Mouse (Mus musculus): ENCODE measurements at regions not wholly inside any gene's neighbourhood (a gene's known extent, or its start where the extent isn't known, plus 50 kb on each side); places are given as distances from the start of the nearest gene placed in this dataset.

- Histone ChIP-seq H3K4me2 (ENCODE audit: low read depth, severe bottlenecking) (no peak overlapping the region), H3K4me1 (ENCODE audit: control insufficient read depth, insufficient read depth, low read length) (no peaks in the 10 kb centered on the region), H3K27ac (replicated peaks; ENCODE audit: low read depth, low read length) (no peak overlapping the region), H3K4me3 (ENCODE audit: low read depth, low read length) (no peak overlapping the region), H3K9me3 (ENCODE audit: control insufficient read depth, low read length) (no peaks in the 10 kb centered on the region), H3K9ac (ENCODE audit: low read length) (no peak overlapping the region), H3K27me3 (ENCODE audit: control insufficient read depth, insufficient read depth, low read length) (no peaks in the 10 kb centered on the region), H3K36me3 (ENCODE audit: control insufficient read depth, insufficient read depth, low read length) (no peaks in the 10 kb centered on the region)
- WGBS, result 66% methylated on average over 1 of the region's 1 CpGs
- DNase-seq (ENCODE audit: low spot score), result no peak
- ATAC-seq (ENCODE audit: insufficient number of reproducible peaks, low FRiP score, low TSS enrichment, low read depth), result no peak
Measured at GRCm38 (mm10) chr17:92159325-92159724, 1039.5 kb upstream of the Adcyap1 start.

- no peak overlapping the region for H3K27ac ChIP-seq (replicated peaks; ENCODE audit: low read depth, low read length)
- no peak overlapping the region for H3K9ac ChIP-seq (ENCODE audit: low read length)
- ATAC-seq (ENCODE audit: insufficient number of reproducible peaks, low FRiP score, low TSS enrichment, low read depth) (no peak), DNase-seq (ENCODE audit: low spot score) (no peak)
- H3K36me3 ChIP-seq (ENCODE audit: control insufficient read depth, insufficient read depth, low read length), result no peaks in the 10 kb centered on the region
- no peak overlapping the region for H3K4me2 ChIP-seq (ENCODE audit: low read depth, severe bottlenecking)
- no peaks in the 10 kb centered on the region for H3K27me3 ChIP-seq (ENCODE audit: control insufficient read depth, insufficient read depth, low read length)
- H3K4me1 ChIP-seq (ENCODE audit: control insufficient read depth, insufficient read depth, low read length), result no peaks in the 10 kb centered on the region
- H3K9me3 ChIP-seq (ENCODE audit: control insufficient read depth, low read length), result no peaks in the 10 kb centered on the region
- 90% methylated on average over 1 of the region's 1 CpGs for WGBS
- no peak overlapping the region for H3K4me3 ChIP-seq (ENCODE audit: low read depth, low read length)
Measured at GRCm38 (mm10) chr17:92185740-92186139, 1013.1 kb upstream of the Adcyap1 start.

GRCm38 (mm10) chr17:92210730-92211129 is 988.1 kb upstream of the Adcyap1 start:
- H3K4me2 ChIP-seq (ENCODE audit: low read depth, severe bottlenecking), result no peak overlapping the region
- DNase-seq (ENCODE audit: low spot score) (peak; percentile 43), ATAC-seq (ENCODE audit: insufficient number of reproducible peaks, low FRiP score, low TSS enrichment, low read depth) (0 out of 2 replicates have a peak, but pooled peaks have one; percentile 54)
- H3K36me3 ChIP-seq (ENCODE audit: control insufficient read depth, insufficient read depth, low read length), result no peaks in the 10 kb centered on the region
- H3K9me3 ChIP-seq (ENCODE audit: control insufficient read depth, low read length), result no peaks in the 10 kb centered on the region
- no peak overlapping the region for H3K27ac ChIP-seq (replicated peaks; ENCODE audit: low read depth, low read length)
- no peaks in the 10 kb centered on the region for H3K27me3 ChIP-seq (ENCODE audit: control insufficient read depth, insufficient read depth, low read length)
- H3K4me1 ChIP-seq (ENCODE audit: control insufficient read depth, insufficient read depth, low read length), result no peaks in the 10 kb centered on the region
- no peak overlapping the region for H3K9ac ChIP-seq (ENCODE audit: low read length)
- no peak overlapping the region for H3K4me3 ChIP-seq (ENCODE audit: low read depth, low read length)

GRCm38 (mm10) chr17:92216464-92216863 is 982.4 kb upstream of the Adcyap1 start:
- H3K4me3 ChIP-seq (ENCODE audit: low read depth, low read length), result no peak overlapping the region
- no peaks in the 10 kb centered on the region for H3K27me3 ChIP-seq (ENCODE audit: control insufficient read depth, insufficient read depth, low read length)
- no peaks in the 10 kb centered on the region for H3K36me3 ChIP-seq (ENCODE audit: control insufficient read depth, insufficient read depth, low read length)
- H3K9me3 ChIP-seq (ENCODE audit: control insufficient read depth, low read length), result no peaks in the 10 kb centered on the region
- DNase-seq (ENCODE audit: low spot score) (no peak), ATAC-seq (ENCODE audit: insufficient number of reproducible peaks, low FRiP score, low TSS enrichment, low read depth) (no peak)
- no peaks in the 10 kb centered on the region for H3K4me1 ChIP-seq (ENCODE audit: control insufficient read depth, insufficient read depth, low read length)
- H3K4me2 ChIP-seq (ENCODE audit: low read depth, severe bottlenecking), result no peak overlapping the region
- H3K9ac ChIP-seq (ENCODE audit: low read length), result no peak overlapping the region
- 72% methylated on average over 2 of the region's 2 CpGs for WGBS
- H3K27ac ChIP-seq (replicated peaks; ENCODE audit: low read depth, low read length), result no peak overlapping the region
